Comparison of ENCODE assay signal across 8 mouse cellular contexts in genomic region chr10:69574190-69574663, GRCm38 (mm10).
DNase-seq lines count a peak whose midpoint lies in the region; ATAC-seq and TF ChIP-seq lines count a peak whose summit lies in the region.

No protein-coding gene starts in this region.

- no peak overlapping the region for H3K27ac ChIP-seq in lung, embryonic 15.5 days
- no peak overlapping the region; the same call in 1 of the 2 replicates for H3K27ac ChIP-seq in hindbrain, embryonic 16.5 days (ENCODE audit: low read depth, low read length)
- H3K27ac ChIP-seq in olfactory bulb, adult 2 months (ENCODE audit: insufficient read depth, low read depth, low read length), result 0 out of 2 replicates have a peak overlapping the region, but pooled peaks have one; percentile 57

- peaks cover 15% of the 10 kb centered on the region for H3K4me1 ChIP-seq in lung, embryonic 15.5 days
- H3K4me1 ChIP-seq in hindbrain, embryonic 16.5 days (ENCODE audit: control insufficient read depth, insufficient read depth, low read depth, low read length), result peaks cover 38% of the 10 kb centered on the region
- peaks cover 25% of the 10 kb centered on the region for H3K4me1 ChIP-seq in olfactory bulb, adult 2 months (ENCODE audit: control insufficient read depth, insufficient read depth, low read length)

- 13% methylated on average over 11 of the region's 11 CpGs for WGBS in lung, embryonic 15.5 days
- 3% methylated on average over 11 of the region's 11 CpGs for WGBS in hindbrain, embryonic 16.5 days
- 8% methylated on average over 11 of the region's 11 CpGs for WGBS in olfactory bulb, adult 2 months

- ATAC-seq in lung, embryonic 15.5 days (ENCODE audit: borderline replicate concordance, extremely low read depth, low FRiP score, low TSS enrichment), result no peak
- peak; percentile 45 for ATAC-seq in hindbrain, embryonic 16.5 days

- peaks cover 8% of the 10 kb centered on the region; the same call in 1 of the 2 replicates for H3K27me3 ChIP-seq in lung, embryonic 15.5 days
- H3K27me3 ChIP-seq in hindbrain, embryonic 16.5 days (replicated peaks; ENCODE audit: control insufficient read depth, insufficient read depth, low read length), result no peaks in the 10 kb centered on the region

- no peaks in the 10 kb centered on the region for H3K36me3 ChIP-seq in lung, embryonic 15.5 days
- no peaks in the 10 kb centered on the region for H3K36me3 ChIP-seq in hindbrain, embryonic 16.5 days (ENCODE audit: control insufficient read depth, insufficient read depth, low read length)

- no peaks in the 10 kb centered on the region for H3K9me3 ChIP-seq in lung, embryonic 15.5 days
- H3K9me3 ChIP-seq in hindbrain, embryonic 16.5 days (ENCODE audit: control insufficient read depth, low read length), result no peaks in the 10 kb centered on the region

- intact Hi-C loops in left cerebral cortex, postnatal 25 days (cut with DNase I), result loop anchor here (5.0 kb wide), 1 partner anchor 37 kb away; no protein-coding TSS in a partner anchor

- no peak overlapping the region for H3K9ac ChIP-seq in lung, embryonic 15.5 days
- peak overlapping the region; percentile 23; the same call in 1 of the 2 replicates for H3K9ac ChIP-seq in hindbrain, embryonic 16.5 days (ENCODE audit: low read depth, low read length)

- no peak for TF ChIP-seq POLR2A in olfactory bulb, adult 2 months (IDR thresholded peaks at IDR 0.05; ENCODE audit: insufficient read depth, low read depth, low read length)

- TF ChIP-seq CTCF in olfactory bulb, adult 2 months (IDR thresholded peaks at IDR 0.05; ENCODE audit: insufficient read depth, low read depth, low read length), result no peak

- peak overlapping the region; percentile 33 for H3K4me2 ChIP-seq in lung, embryonic 15.5 days
- H3K4me2 ChIP-seq in hindbrain, embryonic 16.5 days (ENCODE audit: low read length), result peak overlapping the region; percentile 42

- DNase-seq in adrenal gland, postnatal 25 days, result peak; percentile 17
- no peak for DNase-seq in adrenal gland, adult 18-20 months (ENCODE audit: low spot score in 2 of 2)
- no peak for DNase-seq in lung, postnatal 4 days
- DNase-seq in urinary bladder, postnatal 10 days (ENCODE audit: low spot score), result no peak
- no peak for DNase-seq in left cerebral cortex, postnatal 25 days (ENCODE audit: low spot score in 2 of 2)

- H3K4me3 ChIP-seq in lung, embryonic 15.5 days, result no peak overlapping the region
- H3K4me3 ChIP-seq in hindbrain, embryonic 16.5 days (ENCODE audit: low read length), result 0 out of 2 replicates have a peak overlapping the region, but pooled peaks have one; percentile 1
- no peak overlapping the region for H3K4me3 ChIP-seq in olfactory bulb, adult 2 months (ENCODE audit: insufficient read depth, low read depth, low read length)
